Mouse (Mus musculus): ENCODE measurements around the gene Cct7.

Gene Cct7

DNA sequence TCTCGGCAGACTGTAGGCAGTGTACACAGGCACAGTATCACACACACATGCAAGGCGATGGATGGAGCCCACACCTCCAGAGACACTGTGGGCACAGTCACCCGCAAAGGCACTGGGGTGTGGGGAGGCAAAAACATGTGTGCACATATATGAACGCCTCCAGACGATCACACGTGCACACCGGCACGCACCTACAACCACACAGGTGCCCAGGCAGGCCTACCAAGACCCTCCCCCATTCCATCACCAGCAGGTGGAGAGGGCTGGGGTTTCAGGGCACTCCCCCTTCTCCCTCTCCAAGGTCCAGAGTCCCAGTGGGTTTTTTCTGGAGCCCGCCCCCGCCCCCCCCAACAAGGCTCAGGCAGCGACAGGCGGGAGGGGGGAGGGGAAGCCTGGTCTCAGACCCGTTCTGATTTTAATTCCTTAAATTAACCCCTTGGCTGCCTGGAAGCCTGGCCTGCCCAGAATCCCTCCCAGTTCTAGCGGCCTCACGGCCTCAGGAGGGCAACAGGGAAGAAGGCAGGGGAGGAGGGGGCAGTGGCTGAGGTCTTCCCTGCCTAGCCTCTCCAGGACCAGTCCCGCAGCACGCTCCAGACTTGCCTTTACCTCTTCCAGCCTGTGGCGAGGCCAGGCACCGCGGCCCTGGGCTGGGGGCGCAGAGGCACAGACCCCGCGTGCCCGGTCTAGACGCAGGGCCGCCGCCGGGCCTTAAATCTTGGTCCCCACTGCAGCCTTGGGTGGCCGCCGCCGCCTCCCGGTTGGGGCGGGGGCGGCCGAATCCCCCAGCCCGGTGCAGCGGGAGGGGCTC is 51.0 kb downstream of the Cct7 start:
- DNase-seq (ENCODE audit: low spot score) = no peak

DNA sequence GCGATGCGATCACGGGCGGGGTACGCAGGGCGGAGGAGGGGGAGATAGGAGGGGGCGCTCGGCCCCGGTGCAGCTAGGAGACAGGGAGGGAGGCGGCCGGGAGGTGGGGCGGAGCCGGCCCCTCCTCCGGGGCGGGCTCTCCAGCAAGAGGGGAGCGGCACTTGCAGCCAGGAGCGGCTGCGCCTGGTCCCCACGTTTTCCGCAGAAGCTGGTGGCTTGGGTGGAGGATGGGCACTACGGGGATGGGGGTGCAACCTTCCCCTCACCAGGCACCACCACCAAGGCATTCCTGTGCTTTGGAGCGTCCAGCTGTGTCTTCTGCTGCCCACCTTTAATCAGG is 51.6 kb downstream of the Cct7 start, which contains the start of gene Fbxo41:
Gene Fbxo41 (minus strand): TSS at position 84 of the 340 bp plus-strand sequence.
- peak; percentile 53 for DNase-seq (ENCODE audit: low spot score)

DNA sequence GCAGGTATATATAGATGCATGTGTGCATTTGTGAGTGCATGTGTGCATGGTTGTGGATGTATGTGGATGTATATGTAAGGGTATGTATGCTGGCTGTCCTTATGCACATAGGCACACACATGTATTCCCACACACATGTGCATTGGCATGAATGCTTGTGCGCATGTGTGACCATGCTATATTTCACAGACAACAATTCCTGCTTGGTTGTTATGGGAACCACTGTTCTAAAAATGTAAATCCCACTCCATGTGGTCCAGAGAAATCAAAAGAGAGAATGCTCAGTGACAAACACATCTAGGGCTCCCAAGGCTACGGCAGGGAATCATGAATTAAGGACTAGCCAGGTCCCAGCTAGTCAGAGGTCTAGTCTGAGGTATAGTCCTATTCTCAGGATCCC is 53.6 kb downstream of the Cct7 start:
- DNase-seq (ENCODE audit: low spot score) = no peak

DNA sequence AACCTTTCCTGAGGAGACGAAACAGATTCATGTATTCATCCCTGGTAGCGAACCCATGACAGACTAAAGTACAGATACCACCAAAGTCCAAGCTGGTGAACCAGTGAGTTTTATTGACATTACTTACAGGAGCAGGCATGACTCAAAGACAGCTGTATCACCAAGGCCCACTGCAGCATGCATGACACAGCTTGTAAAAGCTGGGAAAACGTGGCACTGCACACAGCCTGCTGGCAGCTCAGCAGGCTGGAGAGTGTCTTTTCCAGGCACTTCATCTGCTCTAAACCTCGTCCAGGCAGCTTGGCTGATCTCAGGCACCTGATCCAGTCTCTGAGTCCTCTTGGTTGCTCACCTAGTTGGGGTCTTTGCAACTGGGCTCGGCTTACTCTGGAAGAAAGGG is 57.3 kb downstream of the Cct7 start:
- no peak for DNase-seq (ENCODE audit: low spot score)

DNA sequence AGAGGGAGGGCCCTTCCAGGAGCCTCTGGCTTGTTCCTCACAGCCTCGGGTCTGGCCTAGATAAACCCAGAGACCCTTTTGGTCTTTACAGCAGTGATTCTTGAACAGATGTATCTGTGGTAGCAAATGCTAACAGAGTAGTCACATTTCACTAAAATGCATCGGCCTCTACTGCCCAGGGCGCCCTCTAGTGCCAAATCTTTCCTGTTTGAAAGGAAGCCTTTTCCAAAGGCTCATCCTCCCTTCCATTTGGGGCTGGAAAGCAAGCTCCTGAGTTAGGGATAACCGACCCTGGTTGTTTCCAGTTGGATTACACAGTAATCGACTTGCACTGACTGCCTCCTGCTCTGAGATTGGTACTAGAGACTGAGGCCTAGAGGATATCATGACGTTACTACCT is 59.2 kb downstream of the Cct7 start:
- DNase-seq (ENCODE audit: low spot score) = peak; percentile 72

DNA sequence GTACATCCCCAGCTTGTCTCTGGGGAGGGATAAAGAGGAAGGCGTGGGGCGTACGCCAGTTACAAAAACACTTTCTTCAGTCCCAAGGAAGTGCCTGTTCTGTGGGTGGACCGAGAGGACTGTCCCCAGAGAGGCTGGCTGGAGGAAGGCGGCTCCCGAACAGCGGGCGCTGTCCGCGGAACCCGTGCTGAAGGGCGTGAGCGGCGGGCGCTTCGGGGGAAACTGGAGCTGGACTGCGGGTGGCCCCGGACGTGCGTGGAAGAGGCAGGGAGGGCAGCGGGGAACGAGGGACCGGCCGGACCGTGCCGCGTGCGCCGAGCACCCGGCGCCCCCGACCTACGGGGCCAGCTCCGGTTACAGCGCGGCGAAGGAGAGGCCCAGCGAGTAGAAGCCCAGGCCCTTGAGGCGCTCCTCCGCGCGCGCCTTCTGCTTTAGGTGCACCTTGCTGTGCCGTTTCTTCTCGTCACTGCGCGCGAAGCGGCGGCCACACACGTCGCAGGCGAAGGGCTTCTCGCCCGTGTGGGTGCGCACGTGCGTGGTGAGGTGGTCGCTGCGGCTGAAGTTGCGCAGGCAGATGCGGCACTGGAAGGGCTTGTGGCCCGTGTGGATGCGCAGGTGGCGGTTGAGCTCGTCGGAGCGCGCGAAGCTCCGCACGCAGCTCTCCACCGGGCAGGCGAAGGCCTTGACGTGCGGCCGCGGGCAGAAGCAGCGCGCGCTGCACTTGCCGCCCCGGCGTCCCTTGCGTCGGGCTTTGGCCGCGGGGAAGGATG is 60.2 kb downstream of the Cct7 start:
- DNase-seq (ENCODE audit: low spot score) = peak; percentile 80

DNA sequence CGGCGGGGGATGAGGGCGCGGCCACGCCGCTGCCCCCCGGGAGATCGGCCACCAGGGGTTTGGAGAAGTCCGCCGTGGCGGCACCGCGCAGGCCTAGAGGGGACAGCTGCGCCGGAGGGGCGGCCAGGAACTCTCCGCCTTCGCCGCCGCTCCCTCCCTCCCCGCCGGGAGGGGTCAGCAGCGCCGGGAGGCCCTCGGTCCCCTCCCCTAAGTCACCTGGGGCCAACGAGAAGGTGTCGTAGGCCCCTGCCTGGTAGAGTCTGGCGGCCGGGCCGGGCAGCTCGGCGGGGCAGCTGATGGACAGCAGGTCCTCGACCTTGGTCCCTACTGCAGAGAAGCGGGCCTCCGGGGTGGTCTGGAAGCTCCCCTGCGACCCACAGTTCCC is 60.7 kb downstream of the Cct7 start:
- no peak for DNase-seq (ENCODE audit: low spot score)

DNA sequence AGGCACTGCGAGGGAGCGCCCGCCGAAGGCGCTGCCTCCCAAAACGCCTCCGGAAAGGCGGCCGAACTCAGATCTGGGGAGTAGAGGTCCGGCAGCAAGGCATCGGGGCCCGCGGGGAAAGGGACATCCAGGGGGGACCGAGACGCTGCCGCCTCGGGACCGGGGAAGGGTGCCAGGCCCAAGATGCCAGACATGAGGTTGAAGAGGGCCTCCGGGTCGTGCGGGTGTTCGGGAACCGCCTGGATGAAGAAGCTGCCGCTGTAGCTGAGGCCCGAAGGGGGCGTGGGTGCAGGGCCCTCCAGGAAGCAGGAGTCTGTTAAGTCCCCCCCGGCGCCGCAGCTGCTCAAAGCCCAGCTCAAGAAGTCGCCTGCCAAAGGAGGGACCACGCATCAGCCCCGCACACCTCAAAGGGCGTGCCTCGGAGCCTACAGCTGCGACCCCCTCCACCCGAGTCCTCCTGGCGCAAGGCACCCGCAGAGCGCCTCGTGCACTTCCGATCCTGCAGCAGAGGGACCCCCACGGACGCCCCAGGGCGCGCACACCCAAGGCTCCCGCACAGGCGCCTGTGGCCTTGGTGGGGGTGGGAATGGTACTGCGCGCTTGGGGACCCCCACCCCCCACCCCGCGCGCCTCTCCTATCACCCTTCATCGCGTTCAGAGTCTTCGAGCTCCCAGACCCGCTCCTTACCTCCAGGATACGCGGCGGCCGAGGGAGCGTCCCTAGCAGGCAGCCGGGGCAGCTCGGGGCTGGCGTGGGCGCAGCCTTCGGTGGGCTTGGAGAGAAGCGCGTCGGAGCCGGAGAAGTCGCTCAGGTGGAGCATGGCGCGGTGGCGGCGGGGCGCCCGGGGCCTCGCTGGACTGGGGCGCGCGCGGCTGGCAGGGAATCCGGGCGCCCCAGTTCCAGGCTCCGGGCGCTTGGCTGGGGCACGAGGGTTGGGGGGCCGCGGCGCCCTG is 61.5 kb downstream of the Cct7 start:
- DNase-seq (ENCODE audit: low spot score) = no peak

DNA sequence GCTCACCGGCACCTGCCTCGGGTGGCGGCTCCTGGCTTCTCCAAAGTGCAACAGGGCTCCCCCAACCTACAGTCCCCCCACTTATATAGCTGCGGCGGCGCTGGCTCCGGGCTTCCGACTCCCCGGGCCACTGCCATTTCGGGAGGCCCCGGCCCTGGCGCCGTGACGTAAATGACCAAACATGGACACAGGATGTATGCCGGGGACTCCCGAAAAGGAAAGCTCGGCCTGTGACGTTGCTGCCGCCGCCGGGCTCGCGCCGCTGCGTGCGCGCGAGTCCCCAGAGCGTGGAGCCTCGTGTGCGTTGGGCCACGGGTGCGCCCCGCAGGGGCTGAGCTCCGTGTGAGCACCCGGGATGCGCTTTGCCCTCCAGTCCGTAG is 62.2 kb downstream of the Cct7 start, which contains the start of gene Egr4:
Gene Egr4 (minus strand): TSS at position 59 of the 380 bp plus-strand sequence.
- DNase-seq (ENCODE audit: low spot score) = peak; percentile 57

DNA sequence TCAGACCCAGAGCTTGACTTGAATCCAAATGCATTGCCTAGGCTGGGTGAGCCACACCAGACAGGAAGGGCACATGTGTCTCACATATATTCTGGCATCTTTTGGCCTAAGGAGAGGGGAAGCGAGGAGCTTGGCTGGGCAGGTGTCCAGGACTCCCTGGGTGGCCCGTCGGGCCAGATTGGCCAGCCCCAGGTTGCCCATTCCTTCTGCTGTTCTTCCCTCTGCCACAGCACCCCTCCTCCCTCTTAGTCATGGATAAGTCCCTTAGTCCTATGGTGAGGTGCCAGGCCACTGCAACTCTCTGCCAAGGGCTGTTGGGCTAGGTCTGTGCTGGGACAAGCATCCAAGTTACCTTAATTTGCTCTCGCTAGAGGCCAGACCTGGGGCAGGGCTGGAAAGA is 64.6 kb downstream of the Cct7 start:
- DNase-seq (ENCODE audit: low spot score) = no peak

Data from testis, postnatal 10 days (tissue).